Mouse (Mus musculus): Measurements from ENCODE around the gene Pi4kb. TPM values are rescaled to one million over a fixed set of nuclear protein-coding genes. Genes with fewer than 3 reads are reported as not detected.
"Not testable (repeated sequence)": the region's sequence is repeated elsewhere in the genome, so short reads cannot be mapped to it uniquely, and the experiment has no call there.

Gene Pi4kb
- 21.7 and 33.0 TPM in 2 replicates for polyA plus RNA-seq (2012; rRNA removed)

DNA sequence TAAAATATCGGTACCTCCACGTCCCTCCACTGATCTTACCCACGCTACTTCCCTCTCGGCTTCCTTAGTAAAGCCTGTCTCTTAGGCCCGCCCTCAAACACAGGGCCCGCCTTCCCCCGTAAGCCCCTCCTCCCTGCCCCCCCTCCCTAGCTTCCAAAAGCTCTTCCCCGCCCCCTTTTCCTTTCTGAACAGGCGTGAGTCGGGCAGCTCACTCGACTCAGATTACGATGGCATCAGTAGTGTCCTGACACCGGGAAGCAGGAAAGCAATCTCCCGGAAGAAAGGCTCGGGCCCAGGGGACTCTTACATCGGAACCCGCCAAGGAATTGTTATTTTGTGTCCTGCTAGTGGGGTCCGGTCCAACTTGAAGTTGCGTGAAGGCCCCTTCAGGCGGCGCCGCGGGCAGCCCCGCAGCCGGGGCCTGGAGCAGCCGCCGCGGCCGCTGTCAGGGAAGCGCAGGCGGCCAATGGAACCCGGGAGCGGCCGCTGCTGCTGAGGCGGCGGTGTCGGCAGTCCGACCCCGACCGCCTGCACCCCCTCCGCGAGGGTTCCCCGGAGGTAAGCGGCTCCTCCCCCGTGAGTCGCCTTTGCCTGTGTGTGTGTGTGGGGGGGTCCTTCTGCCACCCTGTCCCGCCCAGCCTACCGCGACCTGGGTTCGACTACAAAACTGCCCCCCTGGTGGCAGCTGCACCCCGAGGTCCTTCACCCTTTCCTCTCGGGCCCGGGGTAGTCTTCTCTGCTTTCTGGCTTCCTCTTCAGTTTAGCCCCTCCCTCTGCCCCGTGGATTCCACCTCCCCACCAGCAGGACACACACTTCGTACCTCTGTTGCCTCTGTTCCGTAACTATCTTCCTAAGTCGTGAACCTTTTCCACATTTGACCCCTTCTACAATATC lies at the start of gene Pi4kb:
Pi4kb (plus strand) TSS at position 204 of the 895 bp plus-strand sequence.
- WGBS = under 1% methylated on average over 57 of the region's 57 CpGs
- DNase-seq (ENCODE audit: low read depth, low spot score) = peak; percentile 76

DNA sequence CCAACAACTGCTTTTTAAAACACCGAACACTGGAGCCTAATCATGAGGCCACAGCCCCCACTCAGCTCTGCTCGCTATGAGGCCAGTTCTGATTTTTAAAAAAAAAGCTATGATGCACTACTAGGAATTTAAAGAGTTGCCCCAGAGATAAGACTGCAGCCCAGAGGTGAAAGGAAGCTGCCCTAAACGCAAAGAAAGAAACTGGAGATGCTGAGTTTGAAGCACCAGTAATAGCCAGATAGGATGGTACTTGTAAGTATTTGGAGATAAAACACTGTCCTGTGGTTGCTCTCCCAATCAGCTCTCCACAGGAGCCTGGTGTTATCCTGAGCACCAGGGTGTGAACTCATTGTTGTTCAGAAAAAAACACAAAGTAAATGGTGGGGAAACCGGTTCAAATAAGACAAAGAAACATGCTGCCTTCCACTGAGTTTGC lies 48.2 kb upstream of the Pi4kb start:
- 75% methylated on average over 4 of the region's 4 CpGs for WGBS

DNA sequence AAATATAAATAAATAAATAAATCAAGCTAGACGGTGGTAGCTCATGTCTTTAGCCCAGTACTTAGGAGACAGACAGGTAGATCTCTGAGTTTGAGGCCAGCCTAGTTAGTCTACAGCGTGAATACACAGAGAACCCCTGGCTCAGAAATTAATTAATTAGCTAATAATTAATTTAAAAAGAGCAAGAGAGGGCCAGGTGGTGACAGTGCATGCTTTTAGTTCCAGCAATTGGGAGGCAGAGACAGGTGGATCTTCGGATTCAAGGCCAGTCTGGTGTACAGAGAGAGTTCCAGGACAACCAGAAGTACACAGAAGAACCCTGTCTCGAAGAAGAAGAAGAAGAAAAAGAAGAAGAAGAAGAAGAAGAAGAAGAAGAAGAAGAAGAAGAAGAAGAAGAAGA lies 45.6 kb upstream of the Pi4kb start:
- DNase-seq (ENCODE audit: low read depth, low spot score) = not testable (repeated sequence)

More for the DNA sequence above, 48.2 kb upstream of the Pi4kb start:
- not testable (repeated sequence) for DNase-seq (ENCODE audit: low read depth, low spot score)

DNA sequence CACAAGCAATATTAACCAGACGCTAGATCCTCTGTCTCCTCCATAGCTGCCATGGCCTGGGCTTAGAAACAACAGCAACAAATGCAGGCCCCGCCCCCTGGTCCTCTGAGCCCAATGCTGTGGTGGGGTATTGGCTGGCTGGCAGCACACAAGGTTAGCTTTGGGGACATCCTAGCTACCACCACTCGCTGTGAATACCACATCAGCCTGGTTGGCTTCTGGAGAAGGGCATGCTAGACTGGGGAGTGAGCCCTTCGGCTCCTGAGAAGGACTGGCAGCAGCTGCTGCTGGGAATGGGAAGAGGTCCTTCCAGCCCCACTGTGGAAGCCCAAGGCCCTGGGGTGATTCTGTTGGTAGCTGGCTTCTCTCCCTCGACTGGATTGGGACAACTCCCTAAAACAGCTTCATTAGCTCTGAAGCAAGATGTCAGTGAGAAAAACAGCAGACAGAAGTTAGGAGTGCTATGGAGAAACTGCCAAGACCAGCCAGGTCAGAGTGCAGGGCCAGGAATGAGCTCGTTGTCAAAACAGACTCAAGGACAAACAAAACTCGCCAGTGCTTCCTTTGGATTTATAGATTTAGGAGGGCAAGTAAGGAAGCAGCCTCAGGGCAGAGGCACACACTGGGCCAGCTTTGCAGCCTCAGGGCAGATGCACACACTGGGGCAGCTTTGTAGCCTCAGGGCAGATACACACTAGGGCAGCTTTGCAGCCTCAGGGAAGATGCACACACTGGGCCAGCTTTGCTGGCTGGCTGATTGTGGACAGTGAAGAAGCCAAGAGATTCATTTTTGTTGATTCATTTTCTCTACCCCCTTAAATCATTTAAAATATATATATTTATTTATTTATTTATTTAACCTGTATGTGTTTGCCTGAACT lies 43.9 kb upstream of the Pi4kb start:
- DNase-seq (ENCODE audit: low read depth, low spot score) = not testable (repeated sequence)
- 29% methylated on average over 7 of the region's 7 CpGs for WGBS

More for the DNA sequence above, 45.6 kb upstream of the Pi4kb start:
- WGBS = 93% methylated on average over 4 of the region's 4 CpGs

DNA sequence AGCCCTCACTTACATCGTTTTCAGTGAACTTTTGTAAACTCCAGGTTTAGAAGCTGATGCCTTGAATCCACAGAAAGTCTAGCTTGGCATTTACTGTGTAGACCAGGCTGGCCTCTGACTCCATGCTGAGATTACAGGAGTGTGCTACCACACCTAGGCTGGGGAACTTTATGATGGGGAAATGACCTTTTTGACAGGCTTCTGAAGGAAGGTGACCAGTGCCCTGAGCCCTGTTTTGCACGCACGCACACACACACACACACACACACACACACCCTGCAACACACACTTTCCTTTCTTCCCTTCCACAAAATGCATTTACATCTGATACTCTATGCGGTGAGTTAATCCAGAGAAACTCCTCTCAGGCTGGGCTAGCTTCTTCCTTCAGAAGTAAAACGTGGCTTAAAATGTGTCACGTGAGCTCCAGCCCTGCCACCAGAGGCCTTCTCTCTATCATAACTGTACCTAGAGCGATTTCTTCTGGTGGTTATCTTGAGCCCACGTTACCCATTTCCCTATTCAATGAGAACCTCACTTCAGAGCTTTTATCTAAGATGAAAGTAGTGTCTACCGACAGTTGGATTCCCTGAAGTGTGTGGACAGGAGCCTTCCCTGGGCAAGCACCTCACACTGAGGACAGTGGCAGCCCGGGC lies 43.0 kb upstream of the Pi4kb start:
- 84% methylated on average over 10 of the region's 10 CpGs for WGBS
- not testable (repeated sequence) for DNase-seq (ENCODE audit: low read depth, low spot score)

DNA sequence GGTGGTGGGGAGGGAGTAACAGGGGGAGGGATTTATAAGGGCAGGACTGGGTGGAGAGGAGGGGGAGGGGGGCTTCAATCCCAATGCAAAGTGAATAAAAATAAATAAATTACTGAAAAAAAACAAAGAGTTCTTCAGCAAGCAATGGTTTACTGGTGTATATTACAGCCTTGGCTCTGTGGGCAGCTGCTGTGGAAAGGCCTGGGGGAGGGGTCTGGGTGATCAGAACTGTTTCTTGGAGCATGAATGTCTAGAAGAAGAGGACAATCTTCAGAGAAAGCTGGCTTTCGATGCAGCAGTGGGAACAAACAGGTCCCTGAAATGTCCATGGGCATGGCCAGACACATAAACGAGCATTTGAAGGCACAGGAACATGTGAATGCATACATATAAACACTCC lies 42.3 kb upstream of the Pi4kb start:
- 52% methylated on average over 2 of the region's 2 CpGs for whole genome bisulfite sequencing

DNA sequence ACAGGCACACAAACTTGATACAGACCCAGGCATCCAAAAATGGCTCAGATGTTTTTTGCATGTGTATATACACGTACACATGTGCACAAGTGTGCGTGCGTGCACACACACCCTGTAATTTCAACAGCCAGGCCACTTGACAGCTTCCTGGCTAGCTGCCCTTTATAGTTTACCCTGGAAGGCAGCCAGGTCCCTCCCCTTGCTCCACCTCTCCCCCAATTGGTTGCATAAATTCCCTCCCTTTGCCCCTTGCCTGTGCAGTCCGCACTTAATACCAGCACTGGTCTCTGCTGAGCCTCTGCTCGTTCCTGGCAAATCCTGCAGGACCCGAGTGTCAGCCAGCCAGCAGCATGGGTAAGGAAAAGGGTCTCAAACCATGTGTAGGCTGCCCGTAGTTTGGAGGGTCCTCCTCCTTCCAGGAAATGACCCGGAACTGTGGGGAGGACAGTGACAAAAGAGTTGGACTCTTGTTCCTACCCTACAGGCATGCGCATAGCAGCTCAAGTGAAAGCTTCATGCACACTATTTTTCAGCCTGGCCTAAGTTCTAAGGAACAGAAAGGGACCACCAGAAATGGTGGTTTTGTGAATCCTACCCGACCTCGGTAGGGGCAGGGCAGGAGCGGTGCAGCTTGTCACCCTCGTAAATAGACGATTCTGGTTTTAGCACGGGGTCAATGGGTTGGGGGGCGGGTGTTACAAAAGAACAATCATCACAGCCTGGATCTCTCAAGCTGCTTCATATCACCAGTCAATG lies 41.5 kb upstream of the Pi4kb start, which contains the start of gene Selenbp1:
Selenbp1 (plus strand) TSS at position 248 of the 756 bp plus-strand sequence.
- 4% methylated on average over 16 of the region's 16 CpGs for WGBS
- no peak for DNase-seq (ENCODE audit: low read depth, low spot score)

More for the DNA sequence above, 42.3 kb upstream of the Pi4kb start:
- DNase-seq (ENCODE audit: low read depth, low spot score) = not testable (repeated sequence)

DNA sequence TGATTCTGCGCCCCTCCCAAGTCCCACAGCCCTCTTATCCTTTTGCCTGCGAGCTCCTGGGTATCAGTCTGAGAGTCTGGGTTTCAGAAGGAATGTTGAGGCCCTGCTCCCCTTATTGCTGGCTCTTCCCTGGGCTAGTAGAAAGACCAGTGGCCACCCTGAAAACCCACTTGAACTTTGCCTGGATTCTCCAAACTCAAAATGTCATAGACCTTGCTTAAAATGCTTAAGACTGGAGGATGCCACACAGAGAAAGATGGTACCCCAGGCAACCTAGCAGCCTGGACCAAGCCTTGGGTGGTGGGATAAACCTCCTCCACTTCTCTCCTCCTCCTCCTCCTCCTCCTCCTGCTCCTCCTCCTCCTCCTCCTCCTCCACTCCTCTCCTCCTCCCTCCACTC lies 40.9 kb upstream of the Pi4kb start:
- not testable (repeated sequence) for DNase-seq (ENCODE audit: low read depth, low spot score)
- 17% methylated on average over 1 of the region's 2 CpGs for WGBS

DNA sequence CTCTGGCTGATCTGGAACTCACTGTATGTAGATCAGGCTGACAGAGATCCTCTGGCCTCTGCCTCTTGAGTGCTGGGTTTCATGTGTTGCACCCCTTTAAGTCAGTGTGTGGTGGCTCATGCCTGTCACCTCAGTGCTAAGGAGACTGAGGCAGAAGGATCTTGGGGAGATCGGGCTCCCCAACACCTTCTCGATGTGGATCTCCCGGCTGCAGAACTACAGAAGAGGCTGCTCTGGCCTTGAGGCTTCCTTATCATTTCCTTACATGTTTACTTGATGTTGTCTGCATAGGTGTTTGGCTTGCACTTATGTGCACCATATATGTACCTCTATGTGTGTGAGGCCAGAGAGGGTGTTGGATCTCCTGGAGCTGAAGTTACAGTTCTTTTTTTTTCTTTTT lies 40.0 kb upstream of the Pi4kb start:
- WGBS = 92% methylated on average over 3 of the region's 3 CpGs
- not testable (repeated sequence) for DNase-seq (ENCODE audit: low read depth, low spot score)

DNA sequence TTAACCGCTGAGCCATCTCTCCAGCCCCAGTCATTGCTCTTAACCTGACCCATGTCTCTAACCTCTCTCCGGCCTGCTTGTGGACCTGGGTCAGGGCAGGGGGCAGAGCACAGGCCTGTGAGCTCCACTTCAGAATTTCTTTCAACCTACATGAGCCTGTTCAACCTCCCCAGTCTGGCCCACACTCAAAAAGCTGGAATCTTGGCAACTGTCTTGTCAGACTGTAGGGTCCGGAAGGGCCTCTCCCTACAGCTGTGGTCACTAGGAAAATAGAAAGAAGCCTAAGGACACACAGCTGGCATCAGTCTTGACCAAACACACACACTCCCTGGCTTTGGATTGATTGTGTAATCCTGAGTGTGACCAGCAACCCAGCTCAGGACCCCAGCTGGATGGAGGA lies 39.2 kb upstream of the Pi4kb start:
- DNase-seq (ENCODE audit: low read depth, low spot score) = not testable (repeated sequence)
- 59% methylated on average over 3 of the region's 3 CpGs for whole genome bisulfite sequencing

DNA sequence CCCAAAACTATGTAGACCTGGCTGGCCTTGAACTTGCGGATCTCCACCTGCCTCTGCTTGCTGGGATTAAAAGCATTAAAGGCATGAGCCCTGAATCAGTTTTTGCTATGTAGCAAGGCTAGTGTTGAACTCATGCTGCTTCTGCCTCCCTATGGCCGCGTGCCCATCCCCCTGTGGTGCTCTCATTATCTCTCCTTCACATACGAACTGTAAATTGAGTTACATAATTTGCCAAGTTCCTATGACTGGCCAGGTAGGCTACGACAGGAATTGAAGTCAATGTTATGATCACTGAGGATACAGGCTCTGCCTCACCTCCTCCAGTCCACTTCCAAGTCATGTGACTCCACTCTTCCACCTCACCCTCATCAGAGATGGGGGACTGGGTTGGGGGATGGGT lies 38.4 kb upstream of the Pi4kb start:
- not testable (repeated sequence) for DNase-seq (ENCODE audit: low read depth, low spot score)
- WGBS = 83% methylated on average over 5 of the region's 5 CpGs

DNA sequence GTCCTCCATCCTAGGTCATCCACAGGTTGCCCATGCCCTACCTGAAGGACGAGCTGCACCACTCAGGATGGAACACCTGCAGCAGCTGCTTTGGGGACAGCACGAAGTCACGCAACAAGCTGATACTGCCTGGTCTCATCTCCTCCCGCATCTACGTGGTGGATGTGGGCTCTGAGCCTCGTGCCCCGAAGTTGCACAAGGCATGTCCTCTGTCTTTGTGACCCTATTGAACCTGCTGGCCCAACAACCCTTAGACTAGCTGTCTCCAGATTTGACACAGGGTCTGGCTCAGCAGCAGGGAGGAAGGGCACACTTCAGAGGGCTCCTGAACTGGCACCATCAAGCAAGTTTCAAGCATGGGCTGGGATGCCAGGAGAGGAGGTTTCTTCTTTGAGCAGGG lies 37.3 kb upstream of the Pi4kb start:
- 99% methylated on average over 7 of the region's 7 CpGs for WGBS
- not testable (repeated sequence) for DNase-seq (ENCODE audit: low read depth, low spot score)

DNA sequence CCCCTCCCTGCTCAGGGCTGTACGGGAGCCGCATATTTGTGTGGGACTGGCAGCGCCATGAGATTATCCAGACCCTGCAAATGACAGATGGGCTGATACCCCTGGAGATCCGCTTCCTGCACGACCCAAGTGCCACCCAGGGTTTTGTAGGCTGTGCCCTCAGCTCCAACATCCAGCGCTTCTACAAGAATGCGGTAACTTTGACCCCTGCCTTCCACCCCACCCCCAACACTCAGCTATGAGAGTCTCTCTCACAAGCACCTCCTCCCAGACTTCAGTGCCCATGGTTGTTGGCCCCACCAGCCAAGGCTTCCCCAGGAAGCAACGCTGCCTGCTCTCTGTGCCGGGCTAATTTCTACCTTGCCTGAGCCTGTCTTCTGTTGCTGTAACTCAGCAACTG lies 34.5 kb upstream of the Pi4kb start:
- WGBS = 71% methylated on average over 9 of the region's 9 CpGs
- DNase-seq (ENCODE audit: low read depth, low spot score) = not testable (repeated sequence)

DNA sequence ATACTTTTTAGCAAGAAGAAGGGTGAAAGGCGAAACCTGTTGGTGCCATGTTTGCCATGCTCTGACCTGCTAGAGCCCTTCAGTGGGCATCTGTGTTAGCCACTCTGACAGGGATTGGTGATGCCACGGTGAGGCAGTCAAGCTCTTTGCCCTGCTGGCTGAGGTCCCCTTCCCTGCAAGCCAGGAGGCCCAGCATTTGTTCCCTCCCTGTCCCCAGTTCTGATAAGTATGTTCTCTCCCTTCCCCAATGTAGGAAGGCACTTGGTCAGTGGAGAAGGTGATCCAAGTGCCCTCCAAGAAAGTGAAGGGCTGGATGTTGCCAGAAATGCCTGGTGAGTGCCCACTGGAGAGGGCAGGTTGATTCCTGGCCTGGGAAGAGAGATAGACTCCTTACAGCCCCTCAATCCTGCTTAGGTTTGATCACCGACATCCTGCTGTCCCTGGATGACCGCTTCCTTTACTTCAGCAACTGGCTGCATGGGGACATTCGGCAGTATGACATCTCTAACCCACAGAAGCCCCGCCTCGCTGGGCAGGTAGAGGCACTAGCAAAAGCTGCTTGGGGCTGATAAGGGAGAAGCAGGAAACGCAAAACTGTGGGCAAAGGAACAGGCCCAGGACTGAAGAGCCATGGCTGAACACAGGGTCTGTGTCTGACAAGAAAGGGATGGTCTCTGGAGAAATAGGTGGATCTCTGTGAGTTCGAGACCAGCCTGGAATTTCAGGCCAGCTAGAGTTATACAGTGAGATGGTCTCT lies 32.1 kb upstream of the Pi4kb start:
- not testable (repeated sequence) for DNase-seq (ENCODE audit: low read depth, low spot score)
- 85% methylated on average over 9 of the region's 9 CpGs for WGBS

DNA sequence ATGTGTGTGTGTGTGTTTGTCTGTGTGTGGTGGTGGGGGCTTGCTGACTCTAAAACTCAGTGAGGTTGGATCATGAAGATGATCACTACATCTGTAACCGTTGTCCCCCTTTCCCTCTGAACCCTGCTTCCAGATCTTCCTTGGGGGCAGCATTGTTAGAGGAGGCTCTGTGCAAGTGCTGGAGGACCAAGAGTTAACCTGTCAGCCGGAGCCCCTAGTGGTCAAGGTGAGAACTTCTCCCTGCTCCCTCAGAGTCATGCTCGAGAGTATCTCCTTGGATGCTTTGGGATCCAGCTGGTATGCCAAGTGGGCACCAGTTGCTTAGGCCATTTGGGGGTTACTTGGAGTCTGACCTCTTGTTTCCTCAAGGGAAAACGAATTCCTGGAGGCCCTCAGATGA lies 30.8 kb upstream of the Pi4kb start:
- not testable (repeated sequence) for DNase-seq (ENCODE audit: low read depth, low spot score)
- WGBS = 31% methylated on average over 4 of the region's 4 CpGs

DNA sequence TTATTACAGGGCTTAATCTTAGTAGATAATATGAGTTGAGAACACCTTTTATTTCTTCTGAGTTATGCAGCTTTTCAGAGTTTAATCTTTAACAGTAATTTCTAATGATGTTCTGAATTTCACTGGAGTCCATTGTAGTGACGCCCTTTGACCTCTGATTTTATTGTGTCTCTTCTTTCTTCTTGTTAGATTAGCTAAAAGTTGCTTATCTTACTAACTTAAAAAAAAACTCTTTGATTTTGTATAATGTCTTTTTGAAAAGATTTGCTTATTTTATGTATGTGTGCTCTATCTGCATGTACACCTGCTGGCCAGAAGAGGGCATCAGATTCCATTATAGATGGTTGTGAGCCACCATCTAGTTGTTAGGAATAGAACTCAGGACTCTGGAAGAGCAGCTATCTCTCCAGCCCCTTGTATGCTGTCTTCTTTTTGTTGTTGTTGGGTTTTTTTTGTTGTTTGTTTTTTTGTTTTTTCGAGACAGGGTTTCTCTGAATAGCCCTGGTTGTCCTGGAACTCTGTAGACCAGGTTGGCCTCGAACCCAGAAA lies 26.4 kb upstream of the Pi4kb start:
- WGBS = 71% methylated on average over 3 of the region's 3 CpGs
- DNase-seq (ENCODE audit: low read depth, low spot score) = no peak

DNA sequence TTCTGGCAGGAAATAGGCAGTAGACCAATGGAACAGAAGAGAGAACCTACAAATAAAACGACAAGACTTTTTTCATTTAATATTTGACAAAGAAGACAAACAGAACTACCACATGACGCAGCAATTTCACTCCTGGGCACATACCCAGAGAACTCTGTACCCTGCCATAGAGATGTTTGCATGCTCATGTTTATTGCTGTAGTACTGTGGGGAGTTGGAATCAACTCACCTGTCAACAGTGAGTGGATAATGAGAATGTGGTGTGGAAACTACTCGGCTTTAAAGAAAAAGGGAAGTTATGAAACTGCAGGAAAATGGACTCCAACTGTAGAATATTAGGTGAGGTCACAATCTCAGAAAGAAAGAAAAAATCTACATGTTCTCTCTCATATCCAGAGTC lies 24.9 kb upstream of the Pi4kb start:
- peak; percentile 74 for DNase-seq (ENCODE audit: low read depth, low spot score)
- 23% methylated on average over 3 of the region's 3 CpGs for WGBS

DNA sequence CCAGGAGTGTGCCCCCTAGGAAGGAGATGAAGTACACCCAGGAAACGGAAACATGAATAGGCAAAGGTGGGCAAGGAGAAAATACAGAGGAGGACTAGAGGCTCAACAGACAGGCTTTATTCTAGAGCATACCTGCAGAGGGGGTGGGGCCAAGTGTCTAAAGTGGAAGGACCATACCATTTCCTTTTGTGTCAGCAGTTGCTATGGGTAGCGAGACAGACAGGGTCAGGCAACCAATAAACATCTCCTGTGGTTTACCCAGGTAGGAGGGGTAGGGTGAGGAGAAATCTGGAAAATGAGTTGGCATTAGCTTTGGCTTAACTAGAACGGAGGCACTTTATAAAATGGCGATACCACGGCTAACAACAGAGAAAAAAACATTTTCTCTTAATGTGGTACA lies 21.7 kb upstream of the Pi4kb start:
- peak; percentile 71 for DNase-seq (ENCODE audit: low read depth, low spot score)
- 28% methylated on average over 5 of the region's 5 CpGs for WGBS
